Mouse (Mus musculus) myocyte (in vitro differentiated cells): ENCODE measurements around the gene Tbc1d9.

Experiments used
- CEBPB ChIP-seq: IDR thresholded peaks from 2 replicates; pipeline ENCODE4 v1.6.1; 2011; ENCODE audit warnings: mild to moderate bottlenecking, moderate library complexity; ENCODE audit not compliant: poor library complexity, insufficient read depth, severe bottlenecking
- E2F4 ChIP-seq: IDR thresholded peaks from one replicate; pipeline ENCODE4 v1.6.1; 2011; ENCODE audit warnings: mild to moderate bottlenecking, control low read depth, moderate library complexity; ENCODE audit not compliant: insufficient read depth
- MAX ChIP-seq: IDR thresholded peaks from one replicate; pipeline ENCODE4 v1.6.1; 2011; ENCODE audit warnings: low read depth, mild to moderate bottlenecking, control low read depth
- POLR2A ChIP-seq: IDR thresholded peaks from one replicate; pipeline ENCODE4 v1.6.1; 2011; ENCODE audit warnings: low read depth, mild to moderate bottlenecking, control low read depth, moderate library complexity; ENCODE audit not compliant: insufficient read length
- POLR2AphosphoS2 ChIP-seq: IDR thresholded peaks from one replicate; pipeline ENCODE4 v1.6.1; 2011; ENCODE audit warnings: low read depth, control low read depth; ENCODE audit not compliant: insufficient read length
- REST ChIP-seq: IDR thresholded peaks from one replicate; pipeline ENCODE4 v1.6.1; 2011; ENCODE audit warnings: mild to moderate bottlenecking, control low read depth, moderate library complexity; ENCODE audit not compliant: insufficient read depth, insufficient read length
- TCF3 ChIP-seq: IDR thresholded peaks from one replicate; pipeline ENCODE4 v1.6.1; 2011; ENCODE audit warnings: low read depth, control low read depth; ENCODE audit not compliant: insufficient read length

DNA sequence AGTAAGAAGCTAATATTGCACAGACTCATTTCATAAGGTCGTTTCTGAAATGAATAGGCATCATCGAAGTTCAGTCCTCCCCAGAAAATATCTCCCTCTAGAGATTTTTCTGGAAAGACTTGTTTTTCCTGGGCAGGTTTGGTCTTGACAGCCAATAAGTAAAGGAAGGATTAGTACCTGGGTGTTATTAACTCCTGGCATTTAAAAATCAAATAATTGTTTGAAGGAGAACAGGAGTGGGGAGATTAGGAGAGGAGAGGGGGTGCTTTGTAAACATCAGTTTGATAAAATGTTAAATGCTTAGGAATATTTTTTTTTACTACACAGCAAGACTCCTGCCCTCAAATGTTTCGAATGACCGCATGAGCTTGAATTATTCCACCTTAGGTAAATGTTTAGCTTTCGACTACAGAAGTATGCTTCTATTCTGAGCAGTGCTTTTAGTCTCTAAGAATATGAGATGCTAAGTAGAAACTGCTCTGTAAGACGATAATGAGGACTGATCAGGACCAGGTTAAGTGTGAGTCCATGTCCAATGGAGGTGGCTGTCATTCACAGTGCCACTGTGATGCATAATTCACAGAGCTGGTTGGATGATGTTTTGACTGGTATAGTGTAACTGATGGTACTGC is 16.8 kb downstream of the Tbc1d9 start:
- no peak for TF ChIP-seq POLR2A
- no peak for TF ChIP-seq POLR2AphosphoS2
- TF ChIP-seq MAX = no peak
- no peak for TF ChIP-seq E2F4
- TF ChIP-seq TCF3 = no peak
- no peak for TF ChIP-seq CEBPB
- TF ChIP-seq REST = no peak
